Mouse (Mus musculus) layer of hippocampus, postnatal 25 days (tissue): ENCODE results near the gene Akip1. TPM values are rescaled to one million over a fixed set of nuclear protein-coding genes. Genes with fewer than 3 reads are reported as not detected.

Experiments
- DNase-seq, 2 experiments: peaks; one replicate each; pipeline ENCODE4 v3.0.0; 2022; ENCODE audit warnings: mixed read lengths in 2 of 2, low spot score in 1 of 2; ENCODE audit errors: extremely low spot score in 1 of 2
- total RNA-seq, 2 experiments: library from RNA; stranded (reverse); gene quantifications; 2 replicates each; pipeline ENCODE4 v1.2.3; 2021

Akip1 gene
- total RNA-seq, 2 experiments from 2014 or later = 4.1 to 7.2 TPM

- DNase-seq = no peak
Measured at GRCm38 (mm10) chr7:109704461-109704860, 971 bp downstream of the Akip1 start.

GRCm38 (mm10) chr7:109707023-109707785, 3.7 kb downstream of the Akip1 start:
- peak in 1 of 2 experiments; percentile 42 for DNase-seq

GRCm38 (mm10) chr7:109708961-109709382, 5.5 kb downstream of the Akip1 start:
- no peak for DNase-seq

- no peak for DNase-seq
Measured at GRCm38 (mm10) chr7:109710069-109710468, 6.6 kb downstream of the Akip1 start.

- no peak for DNase-seq
Measured at GRCm38 (mm10) chr7:109712198-109712597, 8.7 kb downstream of the Akip1 start.

GRCm38 (mm10) chr7:109713434-109713982, 10.0 kb downstream of the Akip1 start:
- no peak for DNase-seq

GRCm38 (mm10) chr7:109719286-109719685, 15.8 kb downstream of the Akip1 start:
- DNase-seq = peak in 1 of 2 experiments; percentile 48

GRCm38 (mm10) chr7:109722618-109723017, 19.1 kb downstream of the Akip1 start:
- DNase-seq = no peak

- DNase-seq = no peak
Measured at GRCm38 (mm10) chr7:109723114-109723513, 19.6 kb downstream of the Akip1 start.

- no peak for DNase-seq
Measured at GRCm38 (mm10) chr7:109723697-109724096, 20.2 kb downstream of the Akip1 start, which contains the start of gene BC051019. BC051019 (minus strand) TSS chr7:109723850.

GRCm38 (mm10) chr7:109731626-109732025, 28.1 kb downstream of the Akip1 start, which contains the start of gene Ascl3:
Ascl3 (minus strand) TSS chr7:109731726.
- no peak for DNase-seq

GRCm38 (mm10) chr7:109734806-109735205, 31.3 kb downstream of the Akip1 start:
- no peak for DNase-seq

GRCm38 (mm10) chr7:109739822-109740370, 36.4 kb downstream of the Akip1 start:
- DNase-seq = no peak

GRCm38 (mm10) chr7:109741060-109741459, 37.6 kb downstream of the Akip1 start:
- DNase-seq = no peak

GRCm38 (mm10) chr7:109741703-109742102, 38.2 kb downstream of the Akip1 start:
- DNase-seq = no peak

- no peak for DNase-seq
Measured at GRCm38 (mm10) chr7:109747747-109748146, 44.3 kb downstream of the Akip1 start.

- DNase-seq = no peak
Measured at GRCm38 (mm10) chr7:109751427-109752007, 48.0 kb downstream of the Akip1 start.

- DNase-seq = peak; percentile 71 to 85
Measured at GRCm38 (mm10) chr7:109752008-109752925, 48.8 kb downstream of the Akip1 start, which contains the start of gene Tmem9b. Tmem9b (minus strand) TSS chr7:109752875.

GRCm38 (mm10) chr7:109754034-109754433, 50.5 kb downstream of the Akip1 start:
- DNase-seq = no peak

- DNase-seq = no peak
Measured at GRCm38 (mm10) chr7:109756291-109756690, 52.8 kb downstream of the Akip1 start.
